Mouse (Mus musculus) kidney, postnatal 0 days (tissue): ENCODE measurements around the gene Ficd. TPM values are rescaled to one million over a fixed set of nuclear protein-coding genes. Genes with fewer than 3 reads are reported as not detected.
A peak's percentile ranks its signal among the peaks of the same experiment; 100 is the strongest.

Source experiments
- ATAC-seq: fragments of 200-750 bp; cut with Nextera tagmentation; replicated peaks from 2 replicates; pipeline ENCODE4 v1.8.0; 2017; ENCODE audit warnings: low read depth, moderate number of reproducible peaks, moderate TSS enrichment, moderate library complexity; ENCODE audit not compliant: low FRiP score
- DNase-seq: peaks from one replicate; pipeline ENCODE4 v3.0.0-alpha.2; 2016; ENCODE audit warnings: low spot score
- H3K27ac ChIP-seq: fragments of 300-500 bp; sonication (generic); 2 replicates; pipeline ENCODE4 v1.5.1; 2014; ENCODE audit warnings: mild to moderate bottlenecking
- H3K27me3 ChIP-seq: fragments of 300-500 bp; sonication (generic); 2 replicates; pipeline ENCODE4 v1.6.1; 2014; ENCODE audit warnings: low read length, mixed read lengths; ENCODE audit not compliant: insufficient read depth
- H3K36me3 ChIP-seq: fragments of 300-500 bp; sonication (generic); 2 replicates; pipeline ENCODE4 v1.6.1; 2014; ENCODE audit warnings: low read length, mixed read lengths; ENCODE audit not compliant: insufficient read depth
- H3K4me1 ChIP-seq: fragments of 300-500 bp; sonication (generic); replicated peaks from 2 replicates; pipeline ENCODE4 v1.6.1; 2014; ENCODE audit warnings: antibody characterized with exemption, low read length, mixed read lengths; ENCODE audit not compliant: insufficient read depth
- H3K4me2 ChIP-seq: fragments of 300-500 bp; sonication (generic); 2 replicates; pipeline ENCODE4 v1.6.1; 2014; ENCODE audit warnings: mild to moderate bottlenecking, low read length, moderate library complexity, mixed read lengths
- H3K4me3 ChIP-seq: fragments of 300-500 bp; sonication (generic); replicated peaks from 2 replicates; pipeline ENCODE4 v1.5.1; 2014; ENCODE audit warnings: low read depth, low read length
- H3K9ac ChIP-seq: fragments of 300-500 bp; sonication (generic); 2 replicates; pipeline ENCODE4 v1.6.1; 2014; ENCODE audit warnings: low read depth, low read length
- H3K9me3 ChIP-seq: fragments of 300-500 bp; sonication (generic); replicated peaks from 2 replicates; pipeline ENCODE4 v1.6.1; 2016; ENCODE audit warnings: low read length, inconsistent platforms, mixed read lengths
- CTCF ChIP-seq: IDR thresholded peaks from 2 replicates; pipeline ENCODE4 v1.5.1; 2016; ENCODE audit warnings: antibody characterized with exemption, low read depth, mild to moderate bottlenecking, moderate library complexity
- WGBS: fragments of 180-500 bp; shearing (Covaris S2); extraction: QIAGEN DNeasy Blood & Tissue Kit; methylation state at CpG from one replicate; pipeline ENCODE4 v1.1.7; 2014; 5-methylcytosine and 5-hydroxymethylcytosine counted together
- polyA plus RNA-seq: library from polyadenylated mRNA; unstranded; fragments of >200 nt; fragmentation: Nextera tagmentation; extraction: Ambion mirVana; gene quantifications from 2 replicates; pipeline ENCODE4 v1.2.1, GENCODE M21; 2015

Gene Ficd
- polyA plus RNA-seq, 1 experiment from 2014 or later = 5.4 TPM

DNA sequence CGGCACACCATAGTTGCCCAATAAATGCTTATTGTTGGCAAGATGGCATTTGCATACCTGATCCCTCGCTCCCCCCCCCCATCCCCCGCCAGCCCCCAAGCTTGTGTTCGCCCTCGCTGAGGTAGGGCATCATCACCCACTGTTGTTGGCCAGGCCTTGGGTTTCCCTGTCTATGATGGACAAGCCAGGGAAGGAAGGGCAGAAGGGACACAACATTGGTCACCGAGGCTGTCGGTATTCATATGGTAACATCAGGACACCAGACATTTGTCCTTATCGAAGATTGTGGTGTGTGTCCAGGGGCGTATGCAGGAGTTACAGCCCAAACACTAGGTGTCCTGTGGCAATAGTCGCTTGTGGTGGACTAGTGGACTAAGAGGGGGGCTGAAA, 505 bp downstream of the Ficd start:
- WGBS = 4% methylated on average over 10 of the region's 10 CpGs
- Histone ChIP-seq H3K4me1 (no peaks in the 10 kb centered on the region), H3K27ac (peak overlapping the region; percentile 94), H3K4me3 (peak overlapping the region; percentile 73), H3K9me3 (no peaks in the 10 kb centered on the region), H3K4me2 (peak overlapping the region; percentile 90), H3K9ac (peak overlapping the region; percentile 82), H3K27me3 (no peaks in the 10 kb centered on the region), H3K36me3 (peaks cover 20% of the 10 kb centered on the region; the same call in 1 of the 2 replicates)
- peak; percentile 11 for DNase-seq
- ATAC-seq = 0 out of 2 replicates have a peak, but pooled peaks have one; percentile 2
- TF ChIP-seq CTCF = no peak

- H3K36me3 ChIP-seq = peaks cover 25% of the 10 kb centered on the region; the same call in 1 of the 2 replicates
- H3K4me1 ChIP-seq = no peaks in the 10 kb centered on the region
- H3K4me2 ChIP-seq = peak overlapping the region; percentile 90
- whole genome bisulfite sequencing = 38% methylated on average over 15 of the region's 15 CpGs
- peak; percentile 13; the same call in 1 of the 2 replicates for TF ChIP-seq CTCF
- ATAC-seq = no peak
- peak overlapping the region; percentile 82 for H3K9ac ChIP-seq
- H3K27ac ChIP-seq = peak overlapping the region; percentile 94; the same call in 1 of the 2 replicates
- H3K9me3 ChIP-seq = no peaks in the 10 kb centered on the region
- peak overlapping the region; percentile 73 for H3K4me3 ChIP-seq
- no peaks in the 10 kb centered on the region for H3K27me3 ChIP-seq
- DNase-seq = no peak
These were observed 1.0 kb downstream of the Ficd start for GRCm38 (mm10) chr5:113736522-113737164.

DNA sequence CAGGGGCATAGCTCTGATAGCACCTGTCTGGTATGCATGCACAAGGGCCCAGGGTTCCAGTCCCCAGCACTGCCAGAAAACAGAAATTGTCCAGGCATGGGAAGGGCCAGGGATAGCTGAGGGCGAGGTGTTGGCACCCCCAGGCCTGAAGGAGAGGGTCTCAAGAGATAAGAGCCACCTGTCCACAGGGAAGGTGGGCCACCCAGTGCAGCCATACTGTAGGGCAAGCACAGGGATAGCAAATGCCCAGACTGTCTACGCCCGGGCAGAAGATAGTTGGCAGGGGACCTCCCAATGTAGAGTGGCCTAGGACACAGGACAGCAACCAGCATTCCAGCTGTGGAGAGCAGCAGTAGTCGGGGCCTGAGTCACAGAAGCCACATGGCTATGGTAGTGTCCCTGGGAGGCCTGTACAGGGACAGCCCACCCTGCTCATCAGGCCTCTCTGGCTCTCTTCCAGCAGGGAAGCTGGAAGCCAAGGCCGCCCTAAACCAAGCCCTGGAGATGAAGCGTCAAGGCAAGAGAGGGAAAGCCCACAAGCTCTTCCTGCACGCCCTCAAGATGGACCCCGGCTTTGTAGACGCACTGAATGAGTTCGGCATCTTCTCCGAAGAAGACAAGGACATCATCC, 2.1 kb downstream of the Ficd start:
- Histone ChIP-seq H3K27me3 (no peaks in the 10 kb centered on the region), H3K9ac (no peak overlapping the region), H3K4me3 (no peak overlapping the region), H3K36me3 (peaks cover 35% of the 10 kb centered on the region), H3K27ac (no peak overlapping the region), H3K4me1 (no peaks in the 10 kb centered on the region), H3K4me2 (no peak overlapping the region), H3K9me3 (no peaks in the 10 kb centered on the region)
- DNase-seq = no peak
- no peak for TF ChIP-seq CTCF
- no peak for ATAC-seq
- 86% methylated on average over 11 of the region's 11 CpGs for WGBS

- no peak overlapping the region for H3K4me2 ChIP-seq
- ATAC-seq (no peak), DNase-seq (no peak)
- no peaks in the 10 kb centered on the region for H3K4me1 ChIP-seq
- no peak overlapping the region for H3K9ac ChIP-seq
- no peak overlapping the region for H3K4me3 ChIP-seq
- H3K27ac ChIP-seq = no peak overlapping the region
- H3K36me3 ChIP-seq = peaks cover 83% of the 10 kb centered on the region
- TF ChIP-seq CTCF = peak; percentile 36; the same call in 1 of the 2 replicates
- H3K9me3 ChIP-seq = no peaks in the 10 kb centered on the region
- H3K27me3 ChIP-seq = no peaks in the 10 kb centered on the region
- 91% methylated on average over 5 of the region's 5 CpGs for WGBS
These were observed 12.0 kb downstream of the Ficd start for GRCm38 (mm10) chr5:113747629-113748028.

DNA sequence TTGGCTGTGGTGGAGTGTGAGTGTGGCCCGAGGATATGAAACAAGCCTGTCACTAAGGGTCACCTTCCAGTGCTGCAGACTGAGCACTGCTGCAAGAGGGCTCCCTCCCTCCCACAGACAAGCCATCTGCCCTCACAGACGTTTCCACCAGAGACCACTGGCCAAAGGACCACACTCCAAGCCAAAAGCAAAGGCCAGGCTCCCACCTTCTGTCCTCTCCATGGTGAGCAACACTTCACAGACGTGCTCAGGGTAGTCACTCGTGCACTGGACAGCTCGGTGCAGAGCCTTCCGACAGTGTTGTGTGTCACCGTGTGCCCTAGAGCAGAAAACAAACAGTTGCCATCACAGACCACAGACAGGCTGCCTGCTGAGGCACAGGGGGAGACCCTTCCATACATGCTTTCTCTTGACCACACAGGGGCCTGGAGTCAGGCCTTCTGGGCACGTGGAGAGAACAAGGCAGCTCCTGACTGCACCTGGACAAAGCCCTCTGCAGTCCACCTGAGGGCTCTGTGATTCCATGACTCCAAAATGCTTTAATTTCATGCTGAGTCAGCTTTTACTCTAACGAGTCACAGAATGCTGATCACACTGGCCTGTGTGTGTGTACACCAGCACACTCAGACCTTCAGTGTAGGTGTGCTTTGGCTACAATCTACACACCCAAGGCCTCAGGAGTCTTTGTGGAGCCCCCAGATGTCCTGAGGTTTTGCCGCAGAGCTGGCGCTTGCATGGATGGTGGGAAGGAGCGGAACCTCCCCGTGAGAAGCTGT, 13.1 kb downstream of the Ficd start:
- ATAC-seq (no peak), DNase-seq (no peak)
- Histone ChIP-seq H3K4me3 (no peak overlapping the region), H3K4me2 (no peak overlapping the region), H3K9me3 (no peaks in the 10 kb centered on the region), H3K4me1 (no peaks in the 10 kb centered on the region), H3K36me3 (peaks cover 87% of the 10 kb centered on the region), H3K27ac (no peak overlapping the region), H3K9ac (no peak overlapping the region), H3K27me3 (no peaks in the 10 kb centered on the region)
- 94% methylated on average over 13 of the region's 13 CpGs for WGBS
- no peak for TF ChIP-seq CTCF

GRCm38 (mm10) chr5:113751521-113752157, 16.0 kb downstream of the Ficd start:
- Histone ChIP-seq H3K36me3 (peaks cover 87% of the 10 kb centered on the region), H3K9me3 (no peaks in the 10 kb centered on the region), H3K4me2 (no peak overlapping the region), H3K27ac (no peak overlapping the region), H3K4me3 (no peak overlapping the region), H3K4me1 (no peaks in the 10 kb centered on the region), H3K9ac (no peak overlapping the region), H3K27me3 (no peaks in the 10 kb centered on the region)
- peak; percentile 59 for DNase-seq
- no peak for TF ChIP-seq CTCF
- WGBS = 60% methylated on average over 9 of the region's 9 CpGs
- ATAC-seq = no peak
